Mouse (Mus musculus) thymus, adult 2 months (tissue): ENCODE measurements around the gene Cilp.
"Not testable (repeated sequence)": the region's sequence is repeated elsewhere in the genome, so short reads cannot be mapped to it uniquely, and the experiment has no call there.

ENCODE experiments used
- CTCF ChIP-seq: fragments of 200-500 bp; IDR thresholded peaks from 2 replicates; pipeline ENCODE4 v1.5.1; 2012; ENCODE audit warnings: mild to moderate bottlenecking, control low read depth, low read length, moderate library complexity, borderline replicate concordance; ENCODE audit not compliant: control insufficient read depth, poor library complexity, insufficient read depth; ENCODE audit errors: extremely low read depth
- POLR2A ChIP-seq: fragments of 200-500 bp; IDR thresholded peaks from 2 replicates; pipeline ENCODE4 v1.6.1; 2012; ENCODE audit warnings: mild to moderate bottlenecking, low read length, control low read depth, moderate library complexity; ENCODE audit not compliant: control insufficient read depth, poor library complexity, insufficient read depth; ENCODE audit errors: extremely low read depth

DNA sequence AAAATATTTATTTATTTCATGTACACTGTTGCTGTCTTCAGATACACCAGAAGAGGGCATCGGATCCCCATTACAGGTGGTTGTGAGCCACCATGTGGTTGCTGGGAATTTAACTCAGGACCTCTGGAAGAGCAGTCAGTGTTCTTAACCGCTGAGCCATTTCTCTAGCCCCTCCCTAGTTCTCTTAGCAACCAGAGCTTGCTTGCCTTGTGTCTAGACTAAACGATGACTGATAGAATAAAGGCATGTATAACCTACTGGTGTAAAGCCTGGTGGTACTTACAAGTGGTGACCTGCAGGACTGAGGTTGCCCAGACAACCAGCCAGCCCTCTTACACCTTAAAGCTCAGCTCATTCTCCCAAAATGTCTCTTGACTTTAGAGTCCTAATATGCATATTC, 9.9 kb downstream of the Cilp start:
- not testable (repeated sequence) for TF ChIP-seq CTCF, POLR2A
